Mouse (Mus musculus) heart, embryonic 10.5 days (tissue): Measurements from ENCODE around the gene Epb41l3. TPM values are rescaled to one million over a fixed set of nuclear protein-coding genes. Genes with fewer than 3 reads are reported as not detected.

ENCODE experiments used
- DNase-seq: peaks from one replicate; pipeline ENCODE4 v3.0.0-alpha.2; 2017; ENCODE audit warnings: low spot score
- H3K27ac ChIP-seq: fragments of 300-500 bp; sonication (generic); 2 replicates; pipeline ENCODE4 v1.5.1; 2016; ENCODE audit warnings: mild to moderate bottlenecking
- H3K27me3 ChIP-seq: fragments of 300-500 bp; sonication (generic); 2 replicates; pipeline ENCODE4 v1.6.1; 2016; ENCODE audit warnings: mild to moderate bottlenecking; ENCODE audit not compliant: poor library complexity, insufficient read depth, severe bottlenecking
- H3K36me3 ChIP-seq: fragments of 300-500 bp; sonication (generic); 2 replicates; pipeline ENCODE4 v1.6.1; 2016; ENCODE audit warnings: mild to moderate bottlenecking, moderate library complexity
- H3K4me1 ChIP-seq: fragments of 300-500 bp; sonication (generic); 2 replicates; pipeline ENCODE4 v1.6.1; 2016; ENCODE audit warnings: mild to moderate bottlenecking
- H3K4me3 ChIP-seq: fragments of 300-500 bp; sonication (generic); 2 replicates; pipeline ENCODE4 v1.5.1; 2016; ENCODE audit warnings: mild to moderate bottlenecking, moderate library complexity
- H3K9me3 ChIP-seq: fragments of 300-500 bp; sonication (generic); 2 replicates; pipeline ENCODE4 v1.6.1; 2016; ENCODE audit warnings: mild to moderate bottlenecking, moderate library complexity
- WGBS: fragments of 180-500 bp; shearing (Covaris S2); methylation state at CpG from one replicate; pipeline ENCODE4 v1.1.7; 2016; 5-methylcytosine and 5-hydroxymethylcytosine counted together
- polyA plus RNA-seq: library from polyadenylated mRNA; unstranded; fragments of >200 nt; fragmentation: Nextera tagmentation; extraction: Ambion mirVana; gene quantifications from 2 replicates; pipeline ENCODE4 v1.2.1, GENCODE M21; 2016

The Epb41l3 gene
- polyA plus RNA-seq, 1 experiment from 2014 or later, result 108 TPM

DNA sequence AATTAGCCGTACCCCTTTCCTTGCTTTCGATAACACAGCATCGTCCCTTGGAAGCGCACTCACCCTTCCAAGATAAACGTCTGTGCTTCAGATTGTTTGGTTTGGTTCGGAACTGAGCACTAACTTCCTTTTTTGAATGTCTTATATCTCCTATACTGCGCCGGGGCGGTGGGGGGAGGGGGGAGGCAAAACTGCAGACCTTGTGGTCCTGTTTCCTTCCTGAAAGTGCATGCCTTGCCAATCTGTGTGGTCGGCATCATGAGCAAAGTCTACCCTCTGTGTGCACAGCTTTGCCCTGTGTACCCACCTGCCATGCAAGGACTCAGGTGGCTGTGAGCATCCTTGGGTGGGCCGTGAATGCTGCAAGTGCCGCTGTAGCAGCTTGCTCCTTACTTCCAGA is 212.6 kb downstream of the Epb41l3 start:
- peaks cover 76% of the 10 kb centered on the region for H3K36me3 ChIP-seq
- WGBS, result 89% methylated on average over 12 of the region's 12 CpGs

GRCm38 (mm10) chr17:69290272-69290671 is 214.8 kb downstream of the Epb41l3 start:
- no peak overlapping the region for H3K4me3 ChIP-seq
- 0 out of 2 replicates have a peak, but pooled peaks cover 4% of the 10 kb centered on the region for H3K9me3 ChIP-seq
- peaks cover 56% of the 10 kb centered on the region for H3K36me3 ChIP-seq
- no peaks in the 10 kb centered on the region for H3K4me1 ChIP-seq
- WGBS, result 90% methylated on average over 3 of the region's 3 CpGs
- no peak for DNase-seq
- no peak overlapping the region for H3K27ac ChIP-seq
- H3K27me3 ChIP-seq, result no peaks in the 10 kb centered on the region

More for the DNA sequence above, 212.6 kb downstream of the Epb41l3 start:
- no peak overlapping the region for H3K27ac ChIP-seq
- H3K27me3 ChIP-seq, result no peaks in the 10 kb centered on the region
- no peak for DNase-seq
- 0 out of 2 replicates have a peak, but pooled peaks cover under 1% of the 10 kb centered on the region for H3K9me3 ChIP-seq
- no peaks in the 10 kb centered on the region for H3K4me1 ChIP-seq
- no peak overlapping the region for H3K4me3 ChIP-seq

GRCm38 (mm10) chr17:69301552-69301951 is 226.1 kb downstream of the Epb41l3 start:
- H3K4me1 ChIP-seq, result 0 out of 2 replicates have a peak, but pooled peaks cover 4% of the 10 kb centered on the region
- WGBS, result 67% methylated on average over 4 of the region's 4 CpGs

GRCm38 (mm10) chr17:69303579-69304274 is 228.2 kb downstream of the Epb41l3 start:
- Histone ChIP-seq H3K4me3 (no peak overlapping the region), H3K4me1 (0 out of 2 replicates have a peak, but pooled peaks cover 4% of the 10 kb centered on the region), H3K27me3 (no peaks in the 10 kb centered on the region), H3K9me3 (no peaks in the 10 kb centered on the region), H3K36me3 (no peaks in the 10 kb centered on the region), H3K27ac (no peak overlapping the region)
- 71% methylated on average over 11 of the region's 11 CpGs for WGBS
- no peak for DNase-seq

More at GRCm38 (mm10) chr17:69301552-69301951, 226.1 kb downstream of the Epb41l3 start:
- no peaks in the 10 kb centered on the region for H3K36me3 ChIP-seq
- H3K4me3 ChIP-seq, result no peak overlapping the region
- no peak for DNase-seq
- no peaks in the 10 kb centered on the region for H3K27me3 ChIP-seq
- H3K27ac ChIP-seq, result no peak overlapping the region
- no peaks in the 10 kb centered on the region for H3K9me3 ChIP-seq

GRCm38 (mm10) chr17:69307636-69308035 is 232.2 kb downstream of the Epb41l3 start:
- Histone ChIP-seq H3K27ac (no peak overlapping the region), H3K36me3 (no peaks in the 10 kb centered on the region), H3K4me3 (no peak overlapping the region), H3K27me3 (no peaks in the 10 kb centered on the region), H3K9me3 (no peaks in the 10 kb centered on the region), H3K4me1 (0 out of 2 replicates have a peak, but pooled peaks cover 4% of the 10 kb centered on the region)
- DNase-seq, result no peak
- 83% methylated on average over 9 of the region's 9 CpGs for WGBS

- Histone ChIP-seq H3K27ac (no peak overlapping the region), H3K4me1 (no peaks in the 10 kb centered on the region), H3K27me3 (no peaks in the 10 kb centered on the region), H3K9me3 (no peaks in the 10 kb centered on the region), H3K4me3 (no peak overlapping the region), H3K36me3 (no peaks in the 10 kb centered on the region)
- no peak for DNase-seq
- WGBS, result 85% methylated on average over 4 of the region's 4 CpGs
These were observed 234.4 kb downstream of the Epb41l3 start for GRCm38 (mm10) chr17:69309872-69310271.

- no peak overlapping the region for H3K27ac ChIP-seq
- H3K9me3 ChIP-seq, result no peaks in the 10 kb centered on the region
- DNase-seq, result no peak
- H3K4me1 ChIP-seq, result no peaks in the 10 kb centered on the region
- no peak overlapping the region for H3K4me3 ChIP-seq
- H3K36me3 ChIP-seq, result no peaks in the 10 kb centered on the region
- WGBS, result 83% methylated on average over 10 of the region's 10 CpGs
- no peaks in the 10 kb centered on the region for H3K27me3 ChIP-seq
These were observed 245.0 kb downstream of the Epb41l3 start for GRCm38 (mm10) chr17:69320496-69320895.

DNA sequence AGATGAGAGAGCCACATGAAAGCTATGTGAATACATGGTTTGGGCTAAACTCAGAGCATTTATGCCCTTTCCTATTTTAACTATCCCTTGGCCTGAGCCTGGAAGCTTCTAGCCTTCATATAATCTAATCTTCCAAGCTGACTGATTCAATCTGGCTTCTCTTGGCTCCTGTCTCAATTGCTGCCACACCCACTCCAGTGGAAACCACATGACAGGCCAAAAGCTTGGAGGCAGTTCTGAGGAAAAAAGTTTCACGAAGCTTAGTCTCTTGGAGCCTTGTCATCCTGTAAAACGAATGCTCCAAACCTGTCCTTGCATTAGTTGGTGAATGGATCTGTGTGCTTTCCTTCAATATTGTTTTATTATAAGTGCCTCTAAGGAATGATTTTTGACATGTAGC is 247.2 kb downstream of the Epb41l3 start:
- no peak for DNase-seq
- WGBS, result 78% methylated on average over 2 of the region's 2 CpGs
- no peak overlapping the region for H3K27ac ChIP-seq
- H3K4me3 ChIP-seq, result no peak overlapping the region
- H3K9me3 ChIP-seq, result no peaks in the 10 kb centered on the region
- H3K27me3 ChIP-seq, result no peaks in the 10 kb centered on the region
- no peaks in the 10 kb centered on the region for H3K36me3 ChIP-seq
- no peaks in the 10 kb centered on the region for H3K4me1 ChIP-seq

Other genes starting within 250 kb of the Epb41l3 start
- gene Tmem200c, start 249.1 kb upstream of the Epb41l3 start, polyA plus RNA-seq, result 0.18 and 0.39 TPM in 2 replicates